Mouse (Mus musculus) liver, postnatal 0 days (tissue): ENCODE results near the gene Slc26a11.

Experiments used
- CTCF ChIP-seq: sonication (generic); IDR thresholded peaks from 2 replicates; pipeline ENCODE4 v1.5.1; 2016; ENCODE audit warnings: antibody characterized with exemption, low read depth
- EP300 ChIP-seq: IDR thresholded peaks from 2 replicates; pipeline ENCODE4 v1.6.1; 2016; ENCODE audit warnings: antibody characterized with exemption, low read depth, mild to moderate bottlenecking

GRCm38 (mm10) chr11:119306762-119307657 is 48.3 kb upstream of the Slc26a11 start:
- TF ChIP-seq CTCF (no peak), EP300 (no peak)
